Mouse (Mus musculus) stomach, embryonic 14.5 days (tissue): ENCODE measurements around the gene Atp13a3. TPM values are rescaled to one million over a fixed set of nuclear protein-coding genes. Genes with fewer than 3 reads are reported as not detected.

Source experiments
- ATAC-seq: fragments of 200-750 bp; cut with Nextera tagmentation; 2 replicates; pipeline ENCODE4 v1.8.0; 2017; ENCODE audit warnings: low read depth, moderate TSS enrichment; ENCODE audit not compliant: insufficient number of reproducible peaks, insufficient read depth, low FRiP score
- H3K27ac ChIP-seq: fragments of 300-500 bp; sonication (generic); 2 replicates; pipeline ENCODE4 v1.5.1; 2014; ENCODE audit warnings: mild to moderate bottlenecking, low read length, moderate library complexity, mixed read lengths
- H3K27me3 ChIP-seq: fragments of 300-500 bp; sonication (generic); 2 replicates; pipeline ENCODE4 v1.6.1; 2014; ENCODE audit warnings: low read length, control low read depth, mixed read lengths; ENCODE audit not compliant: control insufficient read depth, insufficient read depth
- H3K36me3 ChIP-seq: fragments of 300-500 bp; sonication (generic); 2 replicates; pipeline ENCODE4 v1.6.1; 2014; ENCODE audit warnings: mild to moderate bottlenecking, control low read depth, low read length, moderate library complexity, mixed read lengths; ENCODE audit not compliant: control insufficient read depth, insufficient read depth
- H3K4me1 ChIP-seq: fragments of 300-500 bp; sonication (generic); 2 replicates; pipeline ENCODE4 v1.6.1; 2014; ENCODE audit warnings: low read length, control low read depth, mixed read lengths; ENCODE audit not compliant: control insufficient read depth, insufficient read depth
- H3K4me2 ChIP-seq: fragments of 300-500 bp; sonication (generic); replicated peaks from 2 replicates; pipeline ENCODE4 v1.6.1; 2014; ENCODE audit warnings: low read depth, low read length, control low read depth
- H3K4me3 ChIP-seq: fragments of 300-500 bp; sonication (generic); 2 replicates; pipeline ENCODE4 v1.5.1; 2014; ENCODE audit warnings: low read depth, low read length, control low read depth
- H3K9ac ChIP-seq: fragments of 300-500 bp; sonication (generic); replicated peaks from 2 replicates; pipeline ENCODE4 v1.6.1; 2014; ENCODE audit warnings: low read depth, mild to moderate bottlenecking, control low read depth, low read length, moderate library complexity, mixed read lengths
- H3K9me3 ChIP-seq: fragments of 300-500 bp; sonication (generic); 2 replicates; pipeline ENCODE4 v1.6.1; 2016; ENCODE audit warnings: low read depth, low read length, control low read depth; ENCODE audit not compliant: control insufficient read depth
- WGBS: fragments of 180-500 bp; shearing (Covaris S2); extraction: QIAGEN DNeasy Blood & Tissue Kit; methylation state at CpG from one replicate; pipeline ENCODE4 v1.1.7; 2014; 5-methylcytosine and 5-hydroxymethylcytosine counted together
- polyA plus RNA-seq: library from polyadenylated mRNA; unstranded; fragments of >200 nt; fragmentation: Nextera tagmentation; extraction: Ambion mirVana; gene quantifications from 2 replicates; pipeline ENCODE4 v1.2.1, GENCODE M21; 2014

Atp13a3 gene
- polyA plus RNA-seq, 1 experiment from 2014 or later: 14.5 TPM

DNA sequence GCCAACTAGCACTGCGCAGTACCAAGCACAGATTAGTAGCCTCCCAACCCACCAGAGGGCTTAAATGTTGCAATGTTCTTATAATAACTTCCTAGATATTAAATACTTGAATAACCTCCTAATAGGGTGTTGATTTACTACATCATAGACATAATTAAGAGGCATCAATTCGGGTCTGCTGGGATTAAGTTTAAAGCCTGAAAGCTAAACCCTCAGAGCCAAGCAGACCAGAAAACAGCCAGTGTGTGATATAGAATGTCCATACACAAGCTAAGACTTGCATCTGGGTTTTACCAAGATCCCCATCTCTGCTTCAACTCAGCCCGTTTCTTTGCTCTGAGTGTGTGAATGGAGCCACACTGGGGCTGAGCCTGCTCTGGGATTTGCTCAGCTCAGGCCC lies 2.2 kb downstream of the Atp13a3 start:
- Histone ChIP-seq H3K4me3 (no peak overlapping the region), H3K36me3 (no peaks in the 10 kb centered on the region), H3K4me1 (0 out of 2 replicates have a peak, but pooled peaks cover 4% of the 10 kb centered on the region), H3K9me3 (no peaks in the 10 kb centered on the region), H3K4me2 (no peak overlapping the region), H3K9ac (no peak overlapping the region), H3K27me3 (no peaks in the 10 kb centered on the region), H3K27ac (no peak overlapping the region)
- WGBS: 82% methylated on average over 3 of the region's 3 CpGs
- ATAC-seq: no peak

GRCm38 (mm10) chr16:30397127-30398057 lies 8.4 kb downstream of the Atp13a3 start:
- Histone ChIP-seq H3K9ac (no peak overlapping the region), H3K27me3 (no peaks in the 10 kb centered on the region), H3K4me2 (no peak overlapping the region; the same call in 1 of the 2 replicates), H3K4me1 (peaks cover 12% of the 10 kb centered on the region; the same call in 1 of the 2 replicates), H3K36me3 (no peaks in the 10 kb centered on the region), H3K27ac (peak overlapping the region; percentile 36; the same call in 1 of the 2 replicates), H3K4me3 (no peak overlapping the region), H3K9me3 (0 out of 2 replicates have a peak, but pooled peaks cover 6% of the 10 kb centered on the region)
- ATAC-seq: no peak
- WGBS: 27% methylated on average over 15 of the region's 15 CpGs

- Histone ChIP-seq H3K4me1 (peaks cover 12% of the 10 kb centered on the region; the same call in 1 of the 2 replicates), H3K9me3 (0 out of 2 replicates have a peak, but pooled peaks cover 6% of the 10 kb centered on the region), H3K4me3 (no peak overlapping the region), H3K4me2 (no peak overlapping the region), H3K27ac (no peak overlapping the region), H3K36me3 (no peaks in the 10 kb centered on the region), H3K9ac (no peak overlapping the region), H3K27me3 (no peaks in the 10 kb centered on the region)
- 74% methylated on average over 2 of the region's 2 CpGs for WGBS
- ATAC-seq: no peak
These were observed 10.6 kb downstream of the Atp13a3 start for GRCm38 (mm10) chr16:30395136-30395535.

- Histone ChIP-seq H3K4me2 (no peak overlapping the region), H3K27me3 (no peaks in the 10 kb centered on the region), H3K4me1 (peaks cover 15% of the 10 kb centered on the region; the same call in 1 of the 2 replicates), H3K4me3 (no peak overlapping the region), H3K27ac (no peak overlapping the region), H3K9ac (no peak overlapping the region), H3K9me3 (0 out of 2 replicates have a peak, but pooled peaks cover 6% of the 10 kb centered on the region), H3K36me3 (no peaks in the 10 kb centered on the region)
- 72% methylated on average over 5 of the region's 5 CpGs for WGBS
- no peak for ATAC-seq
These were observed 15.0 kb downstream of the Atp13a3 start for GRCm38 (mm10) chr16:30390650-30391340.

- WGBS: 57% methylated on average over 9 of the region's 9 CpGs
- H3K4me3 ChIP-seq: peak overlapping the region; percentile 81
- H3K27me3 ChIP-seq: no peaks in the 10 kb centered on the region
- H3K9ac ChIP-seq: no peak overlapping the region
- peak overlapping the region; percentile 83; the same call in 1 of the 2 replicates for H3K27ac ChIP-seq
- H3K4me1 ChIP-seq: peaks cover 15% of the 10 kb centered on the region; the same call in 1 of the 2 replicates
- ATAC-seq: no peak
- no peaks in the 10 kb centered on the region for H3K36me3 ChIP-seq
- 0 out of 2 replicates have a peak, but pooled peaks cover 6% of the 10 kb centered on the region for H3K9me3 ChIP-seq
- H3K4me2 ChIP-seq: peak overlapping the region; percentile 92; the same call in 1 of the 2 replicates
These were observed 15.7 kb downstream of the Atp13a3 start for GRCm38 (mm10) chr16:30389831-30390649.

DNA sequence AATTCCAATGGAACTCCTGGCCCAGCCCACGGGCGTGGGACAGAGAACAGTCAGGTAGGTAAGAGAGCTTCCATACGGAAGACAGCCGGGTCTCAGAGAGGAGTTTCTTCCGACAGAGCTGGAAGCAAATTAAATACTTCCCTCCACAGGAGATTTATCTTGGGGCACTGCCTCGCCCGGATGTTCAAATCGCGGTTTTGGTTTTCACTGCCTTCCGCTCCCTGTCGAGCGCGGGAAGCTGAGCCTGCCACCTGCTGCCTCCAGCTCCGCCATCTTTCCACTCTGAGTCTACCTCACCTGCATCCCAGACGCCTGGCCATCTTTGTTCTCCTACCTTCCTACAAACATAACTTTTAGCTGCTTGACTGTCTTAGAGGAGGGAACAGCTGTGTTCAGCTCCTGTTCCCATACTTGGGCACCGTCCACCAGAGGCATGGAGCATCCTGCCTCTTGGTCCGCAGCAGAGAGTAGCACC lies 16.5 kb downstream of the Atp13a3 start:
- Histone ChIP-seq H3K4me1 (peaks cover 15% of the 10 kb centered on the region; the same call in 1 of the 2 replicates), H3K4me3 (peak overlapping the region; percentile 81), H3K4me2 (peak overlapping the region; percentile 92), H3K27me3 (no peaks in the 10 kb centered on the region), H3K9ac (peak overlapping the region; percentile 95; the same call in 1 of the 2 replicates), H3K27ac (peak overlapping the region; percentile 83), H3K9me3 (0 out of 2 replicates have a peak, but pooled peaks cover 6% of the 10 kb centered on the region), H3K36me3 (no peaks in the 10 kb centered on the region)
- 5% methylated on average over 17 of the region's 17 CpGs for WGBS
- ATAC-seq: peak; percentile 3

DNA sequence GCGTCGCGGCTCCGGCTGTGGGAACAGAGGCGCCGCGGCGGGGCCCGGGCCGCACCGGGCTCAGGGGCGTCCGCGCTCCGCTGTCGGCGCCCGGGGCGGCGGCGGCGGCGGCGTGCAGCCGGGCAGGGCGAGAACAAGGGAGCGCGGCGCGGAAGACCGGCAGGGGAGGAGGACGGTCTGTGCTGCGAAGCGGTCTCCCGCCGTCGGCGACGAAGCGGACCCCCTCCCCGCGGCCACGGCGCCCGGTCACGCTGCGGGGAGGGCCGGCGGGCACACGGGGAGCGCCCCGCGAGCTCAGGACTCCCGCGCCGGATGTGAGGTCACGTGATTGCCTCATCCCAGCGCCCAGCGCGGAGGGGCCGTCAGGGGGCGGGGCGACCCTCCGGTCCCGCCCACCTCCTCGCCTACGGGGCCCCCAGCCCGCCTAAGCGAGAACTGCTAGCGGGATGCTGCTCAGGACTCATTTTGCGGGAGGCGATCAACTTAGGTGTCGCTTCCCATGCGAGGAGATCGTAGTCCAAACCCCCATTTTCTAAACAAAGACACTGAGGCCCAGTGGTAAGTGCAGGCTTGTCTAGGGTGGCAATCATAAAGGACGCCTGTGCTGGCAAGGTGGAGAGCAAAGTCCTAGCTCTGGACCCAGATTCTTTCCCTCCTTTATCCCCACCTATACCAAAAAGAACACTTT lies 17.1 kb downstream of the Atp13a3 start:
- under 1% methylated on average over 68 of the region's 76 CpGs for WGBS
- Histone ChIP-seq H3K27ac (peak overlapping the region; percentile 83), H3K4me2 (peak overlapping the region; percentile 92), H3K36me3 (no peaks in the 10 kb centered on the region), H3K9me3 (0 out of 2 replicates have a peak, but pooled peaks cover 6% of the 10 kb centered on the region), H3K4me1 (peaks cover 15% of the 10 kb centered on the region; the same call in 1 of the 2 replicates), H3K4me3 (peak overlapping the region; percentile 81), H3K9ac (peak overlapping the region; percentile 95), H3K27me3 (no peaks in the 10 kb centered on the region)
- peak; percentile 92 for ATAC-seq
